Mouse (Mus musculus): ENCODE results near the gene Sbno2. TPM values are rescaled to one million over a fixed set of nuclear protein-coding genes. Genes with fewer than 3 reads are reported as not detected.

The Sbno2 gene
- total RNA-seq, 2 experiments from 2014 or later = 14.5 to 25.5 TPM

DNA sequence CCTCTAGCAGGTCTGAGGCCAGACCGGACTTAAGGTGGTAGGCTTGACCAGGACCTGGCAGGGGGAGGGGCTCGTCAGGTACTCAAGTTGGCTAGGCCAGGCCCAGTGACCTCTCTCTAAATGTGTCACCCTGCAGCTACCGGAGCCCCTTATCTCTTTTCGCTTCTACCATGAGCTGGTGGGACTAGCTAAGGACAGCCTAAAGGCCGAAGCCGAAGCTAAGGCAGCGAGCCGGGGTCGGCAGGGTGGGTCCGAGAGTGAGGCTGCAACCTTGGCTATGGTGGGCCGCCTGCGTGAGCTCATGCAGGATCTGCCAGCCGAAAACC, 76.9 kb downstream of the Sbno2 start:
- intact Hi-C loops (cut with DNase I) = no loop called here
- no peak for DNase-seq (ENCODE audit: low spot score in 2 of 2)

DNA sequence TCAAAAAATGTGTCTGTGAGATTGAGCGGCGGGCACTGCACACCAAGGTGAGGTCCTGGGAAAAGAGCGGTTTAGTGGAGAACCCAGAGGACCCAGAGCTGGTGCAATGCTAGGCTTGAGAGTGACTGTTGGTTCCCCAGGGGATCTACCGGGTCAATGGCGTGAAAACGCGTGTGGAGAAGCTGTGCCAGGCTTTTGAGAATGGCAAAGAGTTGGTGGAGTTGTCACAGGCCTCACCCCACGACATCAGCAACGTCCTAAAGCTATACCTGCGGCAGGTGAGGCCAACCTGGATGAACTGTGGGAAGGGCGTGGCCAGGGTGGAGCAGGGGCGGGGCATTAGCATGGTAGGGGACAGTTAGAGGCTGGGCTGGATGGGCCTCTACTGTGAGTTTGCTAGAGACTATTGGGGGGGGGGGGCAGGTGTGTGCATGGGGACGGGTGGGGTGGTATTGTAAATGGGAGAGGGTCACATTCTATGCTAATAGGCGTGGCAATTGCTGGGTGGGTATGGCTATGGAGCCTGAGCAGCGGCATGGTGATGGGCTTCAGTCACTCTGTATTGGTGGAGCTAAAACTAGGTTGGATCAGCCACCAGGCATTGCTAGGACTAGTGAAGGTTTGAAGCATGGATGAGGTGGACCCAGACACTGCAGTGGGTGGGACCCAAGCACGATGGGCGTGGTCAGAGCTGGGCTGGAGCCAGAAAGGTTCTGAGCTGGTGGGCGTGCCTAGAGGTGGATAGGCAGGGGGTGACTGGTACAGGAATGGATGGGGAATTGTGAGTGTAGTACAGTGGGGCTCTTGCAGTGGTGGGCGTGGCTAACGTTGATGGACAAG, 77.5 kb downstream of the Sbno2 start:
- no peak for DNase-seq (ENCODE audit: low spot score in 2 of 2)
- intact Hi-C loops (cut with DNase I) = no loop called here

DNA sequence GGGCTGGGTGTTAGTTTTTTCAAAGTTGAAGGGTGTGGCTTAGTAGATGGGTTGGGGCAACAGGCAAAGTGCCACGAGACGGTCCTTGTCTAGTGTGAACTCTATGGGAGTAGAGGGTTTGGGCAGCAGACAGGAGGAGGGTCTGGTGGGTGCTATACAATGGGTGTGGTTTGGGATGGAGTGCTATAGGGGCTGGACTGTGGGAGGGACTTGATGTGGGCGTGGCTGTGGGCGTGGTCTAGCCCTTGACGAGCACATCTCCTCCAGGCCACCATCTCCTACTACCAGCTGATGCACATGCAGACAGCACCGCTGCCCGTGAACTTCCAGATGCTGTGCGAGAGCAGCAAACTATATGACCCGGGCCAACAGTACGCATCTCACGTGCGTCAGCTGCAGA, 79.5 kb downstream of the Sbno2 start:
- intact Hi-C loops (cut with DNase I) = no loop called here
- DNase-seq (ENCODE audit: low spot score in 2 of 2) = no peak

DNA sequence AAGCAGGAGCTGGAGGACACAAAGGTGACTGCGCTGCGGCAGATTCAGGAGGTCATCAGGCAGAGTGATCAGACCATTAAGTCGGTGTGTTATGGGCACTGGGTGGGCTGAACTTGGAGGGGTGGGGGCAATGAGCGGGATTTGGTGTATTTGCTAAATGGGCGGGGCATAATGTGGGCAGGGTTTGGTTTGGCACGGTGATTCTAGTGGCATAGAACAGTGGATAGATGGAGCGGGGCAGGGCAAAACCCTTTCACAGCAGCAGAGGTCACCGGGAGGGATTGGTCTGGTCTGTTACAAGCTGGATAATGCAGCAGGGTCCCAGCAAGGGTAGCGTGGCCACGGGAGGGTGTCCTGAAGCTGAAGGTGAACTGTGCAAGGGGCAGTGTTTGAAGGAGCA, 79.9 kb downstream of the Sbno2 start:
- intact Hi-C loops (cut with DNase I) = no loop called here
- no peak for DNase-seq (ENCODE audit: low spot score in 2 of 2)

DNA sequence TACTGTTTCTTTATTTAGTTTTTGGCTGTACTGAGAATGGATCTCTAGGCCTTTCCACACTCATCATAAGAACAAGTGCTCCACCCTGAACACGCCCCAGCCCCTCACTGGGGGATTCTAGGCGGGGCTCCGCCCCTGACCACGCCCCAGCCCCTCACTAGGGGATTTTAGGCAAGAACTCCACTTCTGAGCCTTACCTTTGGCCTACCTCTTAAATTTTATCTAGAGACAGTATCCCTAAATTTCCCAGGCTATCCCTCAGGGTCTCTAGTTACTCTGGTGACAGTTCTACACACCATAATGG, 80.4 kb downstream of the Sbno2 start:
- DNase-seq (ENCODE audit: low spot score in 2 of 2) = no peak
- intact Hi-C loops (cut with DNase I) = no loop called here

DNA sequence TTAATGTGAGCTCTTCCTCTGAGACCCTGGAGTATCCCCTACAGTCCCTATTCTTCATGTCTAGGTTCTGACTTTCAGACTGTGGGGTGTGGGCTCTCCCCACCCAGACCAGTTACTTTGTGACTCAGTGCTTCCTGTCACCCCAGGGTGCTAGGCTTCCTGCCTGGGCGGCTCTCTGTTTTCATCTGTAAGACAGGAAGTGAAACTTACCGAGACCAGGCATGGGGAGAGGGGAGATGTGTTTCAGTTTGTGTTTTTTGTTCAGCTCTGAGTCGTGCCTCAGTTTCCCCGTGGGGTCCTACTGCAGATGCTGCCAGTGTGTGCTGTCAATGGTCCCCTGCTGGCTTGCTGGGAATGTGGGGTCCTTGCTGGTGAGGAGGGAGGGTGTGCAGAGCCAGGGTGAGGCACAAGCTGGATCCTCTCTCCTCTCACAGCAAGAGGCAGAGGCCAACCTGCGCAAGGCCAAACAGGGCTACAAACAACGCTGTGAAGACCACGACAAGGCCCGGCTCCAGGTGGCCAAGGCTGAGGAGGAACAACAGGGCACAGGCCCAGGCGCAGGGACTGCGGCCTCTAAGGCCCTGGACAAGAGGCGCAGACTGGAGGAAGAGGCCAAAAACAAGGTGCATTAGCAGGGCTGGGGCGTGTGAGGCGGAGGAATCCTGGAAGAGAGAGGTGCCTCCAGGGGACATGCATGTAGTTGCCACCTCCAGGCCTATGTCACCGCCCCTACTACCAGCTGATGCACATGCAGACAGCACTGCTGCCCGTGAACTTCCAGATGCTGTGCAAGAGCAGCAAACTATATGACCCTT, 80.9 kb downstream of the Sbno2 start:
- no peak for DNase-seq (ENCODE audit: low spot score in 2 of 2)
- intact Hi-C loops (cut with DNase I) = no loop called here

DNA sequence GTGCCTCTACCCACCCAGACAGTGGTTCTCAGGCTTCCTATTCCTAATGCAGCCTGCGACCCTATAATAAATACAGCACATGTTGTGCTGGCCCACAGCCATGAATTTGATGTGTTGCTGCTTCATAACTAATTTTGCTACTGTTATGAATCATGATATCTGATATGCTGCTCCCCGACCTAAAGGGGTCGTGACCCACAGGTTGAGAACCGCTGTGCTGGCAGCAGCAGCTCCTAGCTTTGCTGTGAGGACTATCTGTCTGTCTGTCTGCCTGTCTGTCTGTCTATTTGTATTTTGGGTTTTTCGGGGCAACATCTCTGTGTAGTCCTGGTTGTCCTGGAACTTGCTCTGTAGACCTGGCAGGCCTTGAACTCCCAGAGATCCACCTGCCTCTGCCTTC, 81.6 kb downstream of the Sbno2 start:
- DNase-seq (ENCODE audit: low spot score in 2 of 2) = no peak

DNA sequence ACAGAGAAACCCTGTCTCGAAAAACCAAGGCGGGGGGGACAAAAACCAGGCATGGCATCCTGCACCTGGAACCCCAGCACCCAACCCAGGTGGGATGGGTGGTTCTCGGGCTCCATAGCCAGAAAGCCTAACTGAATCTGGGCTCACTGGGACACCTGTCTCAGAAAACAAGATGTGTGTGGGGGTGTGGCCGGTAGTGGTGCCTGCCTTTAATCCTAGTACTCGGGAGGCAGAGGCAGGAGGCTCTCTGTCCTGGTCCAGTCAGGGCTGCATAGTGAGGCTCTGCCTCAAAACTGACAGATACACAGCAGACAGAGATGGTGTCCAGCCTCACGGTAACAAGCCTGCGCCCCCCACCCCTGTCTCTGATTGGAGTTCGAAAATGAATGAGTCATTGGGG, 82.6 kb downstream of the Sbno2 start:
- no peak for DNase-seq (ENCODE audit: low spot score in 2 of 2)
- intact Hi-C loops (cut with DNase I) = no loop called here

More for the DNA sequence above, 81.6 kb downstream of the Sbno2 start:
- intact Hi-C loops (cut with DNase I) = no loop called here

DNA sequence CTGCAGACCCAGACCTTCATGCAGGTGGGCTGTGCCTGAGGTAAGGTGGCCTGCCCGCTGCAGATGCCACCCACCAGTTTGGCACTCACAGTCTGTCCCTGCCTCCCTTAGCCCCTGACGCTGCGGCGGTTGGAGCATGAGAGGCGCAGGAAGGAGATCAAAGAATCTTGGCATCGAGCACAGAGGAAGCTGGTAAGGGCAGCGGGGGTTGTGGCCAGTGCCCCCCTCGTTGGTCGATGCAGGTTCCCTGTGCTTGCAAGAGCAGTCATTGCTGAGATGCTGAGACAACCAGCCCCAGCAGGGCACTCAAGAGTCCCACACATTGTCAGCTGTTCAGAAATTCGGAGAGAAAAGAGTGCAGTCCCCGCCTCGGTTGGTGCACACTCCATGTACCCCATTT, 83.2 kb downstream of the Sbno2 start:
- DNase-seq (ENCODE audit: low spot score in 2 of 2) = no peak
- intact Hi-C loops (cut with DNase I) = no loop called here

DNA sequence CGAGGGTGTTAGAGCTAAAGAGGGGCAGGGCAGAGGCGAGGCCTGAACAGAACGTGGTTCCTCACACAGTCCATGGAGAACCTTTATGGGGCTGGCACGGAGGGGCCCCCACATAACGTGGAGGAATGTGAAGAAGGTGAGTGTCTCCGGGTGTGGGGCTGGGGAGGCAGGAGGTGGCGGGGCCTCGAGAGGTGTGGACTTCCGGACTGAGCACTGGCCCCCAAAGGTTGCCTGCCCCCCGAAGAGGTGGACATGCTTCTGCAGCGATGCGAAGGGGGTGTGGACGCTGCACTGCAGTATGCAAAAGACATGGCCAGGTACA, 84.1 kb downstream of the Sbno2 start:
- no peak for DNase-seq (ENCODE audit: low spot score in 2 of 2)
- intact Hi-C loops (cut with DNase I) = no loop called here

DNA sequence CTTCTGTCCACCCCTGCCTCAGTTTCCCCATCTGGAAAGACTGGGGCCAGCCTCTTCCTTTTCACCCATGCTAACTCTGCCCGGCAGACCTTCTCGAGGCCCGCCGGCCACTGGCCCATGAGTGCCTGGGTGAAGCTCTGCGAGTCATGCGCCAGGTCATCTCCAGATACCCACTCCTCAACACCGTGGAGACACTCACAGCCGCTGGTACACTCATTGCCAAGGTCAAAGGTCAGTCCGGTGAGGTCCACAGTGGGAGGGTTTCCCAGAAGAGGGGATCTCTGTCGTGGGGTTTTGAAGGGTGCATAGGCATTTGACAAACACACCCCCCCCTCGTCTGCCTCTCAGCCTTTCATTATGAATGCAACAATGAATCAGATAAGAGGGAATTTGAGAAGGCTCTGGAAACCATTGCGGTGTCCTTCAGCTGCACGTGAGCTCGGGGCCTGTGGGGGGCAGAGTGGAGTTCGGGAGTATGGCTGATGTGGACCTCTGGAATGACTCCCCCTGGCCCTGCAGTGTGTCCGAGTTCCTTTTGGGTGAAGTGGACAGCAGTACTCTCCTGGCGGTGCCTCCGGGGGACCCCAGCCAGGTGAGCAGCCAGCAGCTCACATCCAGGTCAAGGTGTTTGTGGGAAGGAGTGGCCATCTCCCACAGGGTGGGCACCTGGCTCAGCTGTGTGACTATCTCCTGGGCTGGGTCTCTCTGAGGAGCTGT, 84.6 kb downstream of the Sbno2 start:
- intact Hi-C loops (cut with DNase I) = no loop called here
- no peak for DNase-seq (ENCODE audit: low spot score in 2 of 2)

DNA sequence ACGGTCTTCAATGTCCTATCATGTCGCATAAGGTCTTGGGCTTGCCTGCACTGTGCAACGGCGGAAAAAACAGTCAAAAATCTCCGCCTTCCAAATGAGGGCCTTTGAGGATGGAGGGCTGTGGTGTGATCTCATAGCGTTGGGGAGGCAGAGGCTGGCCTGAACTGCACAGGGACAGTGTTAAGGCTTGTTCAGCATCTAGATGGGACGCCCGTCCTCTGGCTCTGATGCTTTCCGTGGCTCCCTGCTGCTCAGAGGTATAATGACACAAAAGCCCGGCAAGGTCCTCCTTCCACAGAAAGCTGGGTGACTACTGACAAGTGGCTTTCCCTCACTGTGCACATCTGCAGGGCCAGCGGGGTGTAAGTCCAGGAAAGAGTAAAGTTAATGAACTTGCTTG, 85.2 kb downstream of the Sbno2 start:
- intact Hi-C loops (cut with DNase I) = no loop called here
- DNase-seq (ENCODE audit: low spot score in 2 of 2) = no peak

DNA sequence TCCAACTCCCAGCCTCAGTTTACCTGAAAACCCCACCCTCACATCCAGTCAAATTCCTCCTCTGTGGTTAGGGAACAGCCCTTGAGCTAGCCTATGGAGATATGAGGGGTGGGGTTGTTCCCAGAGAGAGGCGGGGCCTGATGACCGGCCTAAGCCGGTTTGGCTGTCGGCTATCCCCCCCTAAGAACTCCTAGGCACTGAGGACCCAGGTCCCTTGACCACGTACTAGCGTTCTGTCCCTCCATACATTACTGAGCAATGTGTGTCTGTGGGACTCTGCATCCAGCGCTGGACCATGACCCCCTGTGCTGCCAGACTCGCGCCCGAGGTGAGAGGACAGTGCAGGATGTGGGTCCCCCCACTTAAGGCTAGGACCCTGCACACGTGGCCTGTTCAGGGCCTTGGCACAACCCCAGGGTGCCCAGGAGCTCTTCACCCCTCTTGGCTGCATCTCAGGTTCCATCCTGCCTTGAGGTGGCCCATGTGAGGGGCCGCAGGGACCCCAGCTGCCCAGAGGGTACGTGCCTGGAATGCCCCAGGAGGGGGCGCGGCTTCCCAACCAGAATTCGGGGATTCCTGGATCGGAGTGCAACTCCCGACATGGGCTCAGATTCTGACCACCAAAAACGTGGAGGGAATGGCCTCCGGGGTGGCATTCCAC, 85.8 kb downstream of the Sbno2 start:
- intact Hi-C loops (cut with DNase I) = no loop called here
- DNase-seq (ENCODE audit: low spot score in 2 of 2) = no peak

DNA sequence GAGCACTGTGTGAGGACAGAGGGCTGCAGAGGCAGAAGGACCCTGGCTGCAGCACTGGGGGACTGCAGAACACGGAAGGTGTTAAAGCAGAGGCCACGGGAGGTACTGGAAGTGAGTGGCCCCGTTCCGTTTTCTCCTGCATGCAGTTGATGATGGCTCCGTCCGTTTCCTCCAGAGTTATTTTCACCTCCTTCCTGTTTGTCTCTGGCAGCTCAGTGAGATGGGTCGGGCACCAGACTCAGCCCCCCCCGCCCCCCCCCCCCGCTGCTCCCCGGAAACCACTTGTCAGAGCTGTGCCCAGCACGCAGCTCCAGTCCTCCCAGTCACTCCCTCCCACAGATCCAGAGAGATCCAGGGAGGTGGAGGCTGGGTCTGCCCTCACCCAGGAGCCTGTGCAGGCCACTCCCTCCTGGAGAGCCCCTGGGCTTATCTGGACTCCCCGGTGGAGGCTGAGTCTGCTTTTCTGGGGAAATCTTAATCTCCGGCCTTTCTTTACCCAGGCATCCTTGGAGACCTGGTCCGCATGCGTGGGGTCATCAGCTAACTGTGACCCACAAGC, 86.6 kb downstream of the Sbno2 start:
- intact Hi-C loops (cut with DNase I) = no loop called here
- DNase-seq (ENCODE audit: low spot score in 2 of 2) = no peak

DNA sequence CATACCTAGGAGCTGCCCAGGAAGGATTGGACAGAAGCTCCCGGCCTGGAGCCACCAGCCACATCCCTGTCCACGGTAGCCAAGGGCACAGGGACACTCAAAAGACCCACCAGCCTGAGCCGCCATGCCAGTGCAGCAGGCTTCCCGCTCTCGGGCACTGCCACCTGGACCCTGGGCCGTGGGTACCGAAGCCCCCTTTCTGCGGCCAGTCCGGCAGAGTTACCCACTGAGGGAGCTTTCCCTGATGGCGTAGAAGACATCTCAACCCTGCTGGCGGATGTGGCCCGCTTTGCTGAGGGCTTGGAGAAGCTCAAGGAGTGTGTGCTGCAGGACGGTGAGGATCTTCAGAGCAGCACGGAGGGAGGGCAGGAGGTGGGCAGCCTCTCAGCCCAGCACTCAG, 87.6 kb downstream of the Sbno2 start:
- DNase-seq (ENCODE audit: low spot score in 2 of 2) = no peak
- intact Hi-C loops (cut with DNase I) = no loop called here

DNA sequence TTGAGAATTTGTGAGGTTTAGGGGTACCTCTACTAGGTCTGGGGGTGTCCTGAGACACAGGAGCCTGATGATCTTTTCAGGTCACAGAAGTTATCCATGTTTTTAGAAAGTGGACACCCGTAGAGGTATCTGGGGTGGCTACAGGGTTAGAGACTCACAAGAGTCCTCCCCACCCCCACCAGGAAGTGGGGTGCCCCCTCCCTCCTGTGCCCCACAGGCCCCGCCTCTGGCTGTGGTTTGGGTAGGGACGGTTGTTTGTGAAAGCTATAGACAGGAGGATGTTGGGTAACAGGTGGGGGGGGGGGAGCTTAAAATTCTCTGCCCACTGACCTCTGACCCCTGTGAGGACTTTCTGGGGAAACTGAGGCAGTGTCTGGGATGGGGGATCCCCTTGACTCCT, 88.0 kb downstream of the Sbno2 start:
- DNase-seq (ENCODE audit: low spot score in 2 of 2) = no peak
- intact Hi-C loops (cut with DNase I) = no loop called here

DNA sequence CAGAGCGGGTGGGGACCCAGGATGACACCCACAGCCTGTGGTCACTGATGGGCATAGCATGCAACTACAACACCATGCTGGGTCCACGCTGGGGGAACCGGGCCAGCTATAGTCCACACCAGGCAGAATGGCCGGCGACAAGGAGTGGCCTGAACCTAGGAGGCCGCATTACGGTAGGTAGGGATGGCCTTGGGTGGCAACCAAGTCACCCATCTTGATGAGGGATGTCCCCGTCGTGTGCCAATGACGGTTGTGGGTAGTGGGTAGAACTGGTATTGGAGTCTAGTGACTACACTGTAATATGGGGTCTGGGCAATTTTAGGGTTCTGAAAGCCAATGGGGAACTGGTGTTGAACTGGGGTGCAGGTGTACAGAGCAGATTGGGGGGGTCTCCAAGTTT, 88.4 kb downstream of the Sbno2 start:
- no peak for DNase-seq (ENCODE audit: low spot score in 2 of 2)

DNA sequence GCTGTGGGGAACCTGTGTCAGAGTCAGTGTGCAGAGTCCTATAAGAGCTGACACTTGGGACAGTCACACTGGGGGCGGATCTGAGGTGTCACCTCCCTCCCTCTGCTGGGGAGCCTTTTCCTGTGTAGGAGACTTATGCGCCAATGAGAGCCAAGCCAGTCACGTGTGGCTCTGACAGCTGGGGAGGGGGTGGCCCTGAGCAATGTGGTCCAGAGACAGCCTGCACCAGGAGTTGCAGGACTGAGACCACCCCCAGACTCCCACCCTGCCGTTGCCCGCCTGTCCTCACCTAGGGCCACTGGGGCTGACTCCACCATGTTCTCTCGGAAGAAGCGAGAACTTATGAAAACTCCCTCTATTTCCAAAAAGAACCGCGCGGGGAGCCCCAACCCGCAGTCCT, 88.9 kb downstream of the Sbno2 start, which contains the start of gene Arhgap45:
Arhgap45 (plus strand) TSS at position 143 of the 400 bp plus-strand sequence.
- no peak for DNase-seq (ENCODE audit: low spot score in 2 of 2)
- intact Hi-C loops (cut with DNase I) = no loop called here

More for the DNA sequence above, 88.4 kb downstream of the Sbno2 start:
- intact Hi-C loops (cut with DNase I) = no loop called here

DNA sequence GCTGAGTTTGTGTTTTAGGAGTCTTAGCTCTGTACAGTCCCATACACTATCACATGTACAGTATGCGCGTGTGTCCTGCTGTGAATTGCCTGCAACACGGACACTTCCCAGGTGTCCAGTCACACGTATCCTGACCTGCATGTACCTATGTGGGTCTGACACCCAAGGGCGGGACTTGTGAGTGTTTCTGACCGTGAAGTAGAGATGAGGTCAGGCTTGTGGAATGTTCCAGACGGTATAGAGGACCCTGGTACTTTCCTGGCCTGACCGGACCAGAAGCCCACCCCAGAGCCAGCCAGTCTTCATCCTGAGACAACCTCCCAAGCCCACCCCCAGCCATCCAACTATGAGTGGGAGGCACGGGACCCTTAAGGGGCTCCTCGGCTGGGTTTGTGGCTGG, 89.8 kb downstream of the Sbno2 start:
- DNase-seq (ENCODE audit: low spot score in 2 of 2) = no peak
- intact Hi-C loops (cut with DNase I) = no loop called here
